Comparison of ENCODE assay signal across 9 mouse cellular contexts in genomic region chr1:75369984-75370660, GRCm38 (mm10). TPM values are rescaled to one million over a fixed set of nuclear protein-coding genes. Genes with fewer than 3 reads are reported as not detected.
DNase-seq lines count a peak whose midpoint lies in the region; ATAC-seq and TF ChIP-seq lines count a peak whose summit lies in the region.
"Had no signal": no experiment of that assay in that cellular context is flagged by ENCODE, and none has a peak within 500 bp of the region (broad histone marks: within the 10 kb centered on the region; RNA-seq: fewer than 3 reads in every experiment).

No protein-coding gene starts in this region.

- H3K27me3 ChIP-seq in cerebellum, adult 2 months (ENCODE audit: control insufficient read depth, insufficient read depth, low read length): no peaks in the 10 kb centered on the region
- peaks cover 13% of the 10 kb centered on the region for H3K27me3 ChIP-seq in heart, embryonic 13.5 days (replicated peaks)
- peaks cover 9% of the 10 kb centered on the region for H3K27me3 ChIP-seq in stomach, embryonic 16.5 days (ENCODE audit: control insufficient read depth, insufficient read depth, low read length)

- peak; percentile 66; the same call in 1 of the 2 replicates for TF ChIP-seq POLR2A in cerebellum, adult 2 months (IDR thresholded peaks at IDR 0.05; ENCODE audit: borderline replicate concordance, insufficient read depth, low read length)

- H3K36me3 ChIP-seq in heart, embryonic 13.5 days: peaks cover 29% of the 10 kb centered on the region
- H3K36me3 ChIP-seq in stomach, embryonic 16.5 days (ENCODE audit: control insufficient read depth, insufficient read depth, low read length): no peaks in the 10 kb centered on the region
- H3K36me3 ChIP-seq: hindbrain, embryonic 15.5 days had no signal

- peaks cover 52% of the 10 kb centered on the region for H3K4me1 ChIP-seq in cerebellum, adult 2 months (ENCODE audit: control insufficient read depth, insufficient read depth, low read length)
- H3K4me1 ChIP-seq in heart, embryonic 13.5 days: peaks cover 55% of the 10 kb centered on the region
- peaks cover 20% of the 10 kb centered on the region for H3K4me1 ChIP-seq in stomach, embryonic 16.5 days (ENCODE audit: control insufficient read depth, insufficient read depth, low read length)

- peak overlapping the region; percentile 98 for H3K27ac ChIP-seq in cerebellum, adult 2 months (ENCODE audit: insufficient read depth, low read length)
- peak overlapping the region; percentile 73 for H3K27ac ChIP-seq in heart, embryonic 13.5 days (replicated peaks)
- H3K27ac ChIP-seq in stomach, embryonic 16.5 days (ENCODE audit: low read length): no peak overlapping the region
- H3K27ac ChIP-seq: hindbrain, embryonic 15.5 days had no signal

- H3K9ac ChIP-seq in heart, embryonic 13.5 days: peak overlapping the region; percentile 71
- no peak overlapping the region for H3K9ac ChIP-seq in stomach, embryonic 16.5 days (ENCODE audit: low read length)
- H3K9ac ChIP-seq: hindbrain, embryonic 15.5 days had no signal

- TF ChIP-seq CTCF in cerebellum, adult 2 months (IDR thresholded peaks at IDR 0.05; ENCODE audit: borderline replicate concordance, insufficient read depth, low read depth, low read length): 0 out of 2 replicates have a peak, but pooled peaks have one; percentile 26

- H3K4me3 ChIP-seq in cerebellum, adult 2 months (replicated peaks; ENCODE audit: insufficient read depth, low read depth, low read length): peak overlapping the region; percentile 56
- H3K4me3 ChIP-seq in heart, embryonic 13.5 days: no peak overlapping the region
- no peak overlapping the region for H3K4me3 ChIP-seq in stomach, embryonic 16.5 days (replicated peaks; ENCODE audit: low read length)
- H3K4me3 ChIP-seq: hindbrain, embryonic 15.5 days had no signal

- DNase-seq in adipocyte (ENCODE audit: low spot score): peak; percentile 93
- peak; percentile 99 for DNase-seq in cerebellum, adult 2 months
- DNase-seq in large intestine, adult 2 months (ENCODE audit: low read depth, low spot score): peak; percentile 18
- no peak for DNase-seq in thymus, postnatal 0 days (ENCODE audit: low spot score)

- no peak for ATAC-seq in heart, embryonic 13.5 days (ENCODE audit: extremely low read depth, insufficient number of reproducible peaks, low FRiP score, low TSS enrichment)
- 0 out of 2 replicates have a peak, but pooled peaks have one; percentile 24 for ATAC-seq in stomach, embryonic 16.5 days (ENCODE audit: insufficient read depth, low FRiP score)
- no peak for ATAC-seq in erythroid progenitor cell, adult 5-6 weeks (replicated peaks; ENCODE audit: low FRiP score, poor library complexity, severe bottlenecking)
- ATAC-seq in megakaryocyte-erythroid progenitor cell, adult 5-6 weeks (replicated peaks; ENCODE audit: low FRiP score, low TSS enrichment, poor library complexity, severe bottlenecking): no peak

- H3K4me2 ChIP-seq in heart, embryonic 13.5 days: peak overlapping the region; percentile 58
- H3K4me2 ChIP-seq in stomach, embryonic 16.5 days (ENCODE audit: low read depth, low read length): no peak overlapping the region
- H3K4me2 ChIP-seq: hindbrain, embryonic 15.5 days had no signal

- no peaks in the 10 kb centered on the region for H3K9me3 ChIP-seq in heart, embryonic 13.5 days
- H3K9me3 ChIP-seq in stomach, embryonic 16.5 days (replicated peaks; ENCODE audit: control insufficient read depth, low read length): no peaks in the 10 kb centered on the region
- H3K9me3 ChIP-seq: hindbrain, embryonic 15.5 days had no signal

- WGBS in cerebellum, adult 2 months: 4% methylated on average over 13 of the region's 13 CpGs
- 27% methylated on average over 13 of the region's 13 CpGs for WGBS in heart, embryonic 13.5 days
- WGBS in large intestine, adult 2 months: 19% methylated on average over 13 of the region's 13 CpGs
- WGBS in stomach, embryonic 16.5 days: 30% methylated on average over 13 of the region's 13 CpGs

RNA-seq across cellular contexts. Expression of gene Speg, which starts 5.0 kb away (rescaled TPM):
- 122 and 143 TPM in 2 replicates for polyA plus RNA-seq in cerebellum, adult 2 months (2012; rRNA removed)
- 55.1 and 58.8 TPM in 2 replicates for polyA plus RNA-seq in heart, embryonic 13.5 days (2015; fragmentation: Nextera tagmentation; extraction: Ambion mirVana)
- polyA plus RNA-seq in large intestine, adult 2 months (2012; rRNA removed): 20.6 and 22.7 TPM in 2 replicates
- 41.1 and 41.2 TPM in 2 replicates for polyA plus RNA-seq in stomach, embryonic 16.5 days (2015; fragmentation: Nextera tagmentation; extraction: Ambion mirVana)
- not detected in 2 replicates for total RNA-seq in erythroid progenitor cell, adult 5-6 weeks (2015; ENCODE audit: low replicate concordance)
- total RNA-seq in erythroid progenitor cell, adult 5-6 weeks (2017; ENCODE audit: low replicate concordance): 0.13 TPM in 1 of 2 replicates, not detected in the other
- 1.6 and 1.8 TPM in 2 replicates for polyA plus RNA-seq in thymus, postnatal 0 days (2015; fragmentation: Nextera tagmentation; extraction: Ambion mirVana)
- total RNA-seq in megakaryocyte-erythroid progenitor cell, adult 5-6 weeks (2014; fragmentation: Nextera tagmentation): not detected in 2 replicates
- 0.19 TPM in 1 of 2 replicates, not detected in the other for total RNA-seq in megakaryocyte-erythroid progenitor cell, adult 5-6 weeks (2017)

RNA-seq across cellular contexts. Expression of gene Des, which starts 10.0 kb away (rescaled TPM):
- polyA plus RNA-seq in cerebellum, adult 2 months (2012; rRNA removed): 2.0 and 2.1 TPM in 2 replicates
- 393 and 426 TPM in 2 replicates for polyA plus RNA-seq in heart, embryonic 13.5 days (2015; fragmentation: Nextera tagmentation; extraction: Ambion mirVana)
- polyA plus RNA-seq in large intestine, adult 2 months (2012; rRNA removed): 353 and 360 TPM in 2 replicates
- polyA plus RNA-seq in stomach, embryonic 16.5 days (2015; fragmentation: Nextera tagmentation; extraction: Ambion mirVana): 166 and 194 TPM in 2 replicates
- total RNA-seq in erythroid progenitor cell, adult 5-6 weeks (2015; ENCODE audit: low replicate concordance): not detected in 2 replicates
- not detected in 2 replicates for total RNA-seq in erythroid progenitor cell, adult 5-6 weeks (2017; ENCODE audit: low replicate concordance)
- 6.0 and 7.4 TPM in 2 replicates for polyA plus RNA-seq in thymus, postnatal 0 days (2015; fragmentation: Nextera tagmentation; extraction: Ambion mirVana)
- not detected in 2 replicates for total RNA-seq in megakaryocyte-erythroid progenitor cell, adult 5-6 weeks (2014; fragmentation: Nextera tagmentation)
- total RNA-seq in megakaryocyte-erythroid progenitor cell, adult 5-6 weeks (2017): not detected in 2 replicates

RNA-seq across cellular contexts. Expression of gene Dnpep, which starts 52.3 kb away (rescaled TPM):
- 87.0 and 87.1 TPM in 2 replicates for polyA plus RNA-seq in cerebellum, adult 2 months (2012; rRNA removed)
- 115 and 121 TPM in 2 replicates for polyA plus RNA-seq in heart, embryonic 13.5 days (2015; fragmentation: Nextera tagmentation; extraction: Ambion mirVana)
- polyA plus RNA-seq in large intestine, adult 2 months (2012; rRNA removed): 250 and 500 TPM in 2 replicates
- 125 and 139 TPM in 2 replicates for polyA plus RNA-seq in stomach, embryonic 16.5 days (2015; fragmentation: Nextera tagmentation; extraction: Ambion mirVana)
- total RNA-seq in erythroid progenitor cell, adult 5-6 weeks (2015; ENCODE audit: low replicate concordance): 7.5 and 7.6 TPM in 2 replicates
- 1.7 and 6.5 TPM in 2 replicates for total RNA-seq in erythroid progenitor cell, adult 5-6 weeks (2017; ENCODE audit: low replicate concordance)
- 84.3 and 87.0 TPM in 2 replicates for polyA plus RNA-seq in thymus, postnatal 0 days (2015; fragmentation: Nextera tagmentation; extraction: Ambion mirVana)
- 47.3 and 48.2 TPM in 2 replicates for total RNA-seq in megakaryocyte-erythroid progenitor cell, adult 5-6 weeks (2014; fragmentation: Nextera tagmentation)
- total RNA-seq in megakaryocyte-erythroid progenitor cell, adult 5-6 weeks (2017): 45.3 and 50.8 TPM in 2 replicates

Comparison
In these comparisons a context has a peak if more than half of its experiments do, and no peak if none do; other contexts are left out.
1. RNA of gene Des, which starts 10.0 kb away (polyA plus RNA-seq): 393 to 426 TPM in heart, embryonic 13.5 days, 353 to 360 TPM in large intestine, adult 2 months and 166 to 194 TPM in stomach, embryonic 16.5 days; 6.0 to 7.4 TPM in thymus, postnatal 0 days and 2.0 to 2.1 TPM in cerebellum, adult 2 months; every median in the first group is over 10 times any median in the second.